Mouse (Mus musculus) fat pad, adult 2 months (tissue): ENCODE results near the gene Pam16.

Experiments
- DNase-seq: peaks from one replicate; pipeline ENCODE4 v3.0.0-alpha.2; 2011; ENCODE audit warnings: low read depth, low spot score; ENCODE audit errors: extremely low read depth

The Pam16 gene

GRCm38 (mm10) chr16:4611676-4612075 is 13.1 kb downstream of the Pam16 start:
- DNase-seq, result no peak

GRCm38 (mm10) chr16:4611193-4611592 is 13.6 kb downstream of the Pam16 start:
- DNase-seq, result no peak

GRCm38 (mm10) chr16:4608532-4609059 is 16.2 kb downstream of the Pam16 start:
- DNase-seq, result no peak

- DNase-seq, result no peak
These were observed 16.8 kb downstream of the Pam16 start for GRCm38 (mm10) chr16:4607818-4608531.

GRCm38 (mm10) chr16:4606431-4607084 is 18.2 kb downstream of the Pam16 start:
- no peak for DNase-seq

GRCm38 (mm10) chr16:4605514-4606131 is 19.2 kb downstream of the Pam16 start:
- DNase-seq, result no peak

GRCm38 (mm10) chr16:4604293-4604837 is 20.4 kb downstream of the Pam16 start:
- DNase-seq, result no peak

GRCm38 (mm10) chr16:4603453-4603837 is 21.3 kb downstream of the Pam16 start:
- no peak for DNase-seq

GRCm38 (mm10) chr16:4602766-4603452 is 21.9 kb downstream of the Pam16 start:
- DNase-seq, result no peak

GRCm38 (mm10) chr16:4602189-4602588 is 22.6 kb downstream of the Pam16 start:
- DNase-seq, result no peak

- no peak for DNase-seq
These were observed 24.0 kb downstream of the Pam16 start for GRCm38 (mm10) chr16:4600701-4601310.

- DNase-seq, result no peak
These were observed 25.2 kb downstream of the Pam16 start for GRCm38 (mm10) chr16:4599616-4600015.

GRCm38 (mm10) chr16:4598891-4599543 is 25.8 kb downstream of the Pam16 start:
- no peak for DNase-seq

GRCm38 (mm10) chr16:4598041-4598440 is 26.7 kb downstream of the Pam16 start:
- no peak for DNase-seq

GRCm38 (mm10) chr16:4597296-4597695 is 27.5 kb downstream of the Pam16 start:
- DNase-seq, result no peak

- DNase-seq, result no peak
These were observed 28.0 kb downstream of the Pam16 start for GRCm38 (mm10) chr16:4596836-4597235.

GRCm38 (mm10) chr16:4596141-4596728 is 28.6 kb downstream of the Pam16 start:
- DNase-seq, result no peak

GRCm38 (mm10) chr16:4595527-4595963 is 29.2 kb downstream of the Pam16 start:
- DNase-seq, result no peak

- DNase-seq, result no peak
These were observed 29.8 kb downstream of the Pam16 start for GRCm38 (mm10) chr16:4594814-4595526.
